Mouse (Mus musculus) hindbrain, embryonic 10.5 days (tissue): ENCODE data around the gene Hlcs. TPM values are rescaled to one million over a fixed set of nuclear protein-coding genes. Genes with fewer than 3 reads are reported as not detected.

ENCODE experiments used
- DNase-seq: peaks from one replicate; pipeline ENCODE4 v3.0.0-alpha.2; 2017; ENCODE audit warnings: low spot score
- H3K27ac ChIP-seq: fragments of 300-500 bp; sonication (generic); 2 replicates; pipeline ENCODE4 v1.5.1; 2016; ENCODE audit warnings: mild to moderate bottlenecking, moderate library complexity
- H3K27me3 ChIP-seq: fragments of 300-500 bp; sonication (generic); 2 replicates; pipeline ENCODE4 v1.6.1; 2016; ENCODE audit warnings: mild to moderate bottlenecking; ENCODE audit not compliant: poor library complexity, insufficient read depth, severe bottlenecking
- H3K36me3 ChIP-seq: fragments of 300-500 bp; sonication (generic); 2 replicates; pipeline ENCODE4 v1.6.1; 2016; ENCODE audit warnings: mild to moderate bottlenecking, moderate library complexity
- H3K4me1 ChIP-seq: fragments of 300-500 bp; sonication (generic); replicated peaks from 2 replicates; pipeline ENCODE4 v1.6.1; 2016; ENCODE audit warnings: mild to moderate bottlenecking
- H3K4me3 ChIP-seq: fragments of 300-500 bp; sonication (generic); 2 replicates; pipeline ENCODE4 v1.5.1; 2016; ENCODE audit warnings: mild to moderate bottlenecking, moderate library complexity
- H3K9me3 ChIP-seq: fragments of 300-500 bp; sonication (generic); 2 replicates; pipeline ENCODE4 v1.6.1; 2016; ENCODE audit warnings: mild to moderate bottlenecking, moderate library complexity
- WGBS: fragments of 180-500 bp; shearing (Covaris S2); methylation state at CpG from one replicate; pipeline ENCODE4 v1.1.7; 2016; 5-methylcytosine and 5-hydroxymethylcytosine counted together
- polyA plus RNA-seq: library from polyadenylated mRNA; unstranded; fragments of >200 nt; fragmentation: Nextera tagmentation; extraction: Ambion mirVana; gene quantifications from 2 replicates; pipeline ENCODE4 v1.2.1, GENCODE M21; 2016

Gene Hlcs
- polyA plus RNA-seq, 1 experiment from 2014 or later, result 10.3 TPM

GRCm38 (mm10) chr16:94173361-94173760 is 140.0 kb downstream of the Hlcs start:
- Histone ChIP-seq H3K27me3 (peaks cover 84% of the 10 kb centered on the region), H3K4me3 (no peak overlapping the region)
- WGBS, result 86% methylated on average over 1 of the region's 1 CpGs

GRCm38 (mm10) chr16:94170218-94170617 is 143.2 kb downstream of the Hlcs start:
- WGBS, result 40% methylated on average over 4 of the region's 4 CpGs
- H3K9me3 ChIP-seq, result no peaks in the 10 kb centered on the region
- no peak overlapping the region for H3K4me3 ChIP-seq
- no peak overlapping the region for H3K27ac ChIP-seq
- H3K36me3 ChIP-seq, result no peaks in the 10 kb centered on the region
- DNase-seq, result no peak
- peaks cover 9% of the 10 kb centered on the region; the same call in 1 of the 2 replicates for H3K4me1 ChIP-seq
- H3K27me3 ChIP-seq, result peaks cover 72% of the 10 kb centered on the region

More at GRCm38 (mm10) chr16:94173361-94173760, 140.0 kb downstream of the Hlcs start:
- Histone ChIP-seq H3K36me3 (no peaks in the 10 kb centered on the region), H3K4me1 (peaks cover 26% of the 10 kb centered on the region; the same call in 1 of the 2 replicates), H3K27ac (no peak overlapping the region), H3K9me3 (no peaks in the 10 kb centered on the region)
- no peak for DNase-seq

GRCm38 (mm10) chr16:94168655-94169545 is 144.5 kb downstream of the Hlcs start:
- Histone ChIP-seq H3K27ac (no peak overlapping the region), H3K36me3 (no peaks in the 10 kb centered on the region), H3K4me1 (peaks cover 20% of the 10 kb centered on the region), H3K27me3 (peaks cover 59% of the 10 kb centered on the region), H3K9me3 (no peaks in the 10 kb centered on the region), H3K4me3 (no peak overlapping the region)
- 90% methylated on average over 16 of the region's 16 CpGs for WGBS
- no peak for DNase-seq

GRCm38 (mm10) chr16:94164978-94165377 is 148.4 kb downstream of the Hlcs start:
- H3K36me3 ChIP-seq, result no peaks in the 10 kb centered on the region
- peaks cover 40% of the 10 kb centered on the region for H3K4me1 ChIP-seq
- DNase-seq, result no peak
- WGBS, result 40% methylated on average over 5 of the region's 5 CpGs
- H3K27ac ChIP-seq, result peak overlapping the region; percentile 59
- H3K4me3 ChIP-seq, result no peak overlapping the region
- H3K9me3 ChIP-seq, result no peaks in the 10 kb centered on the region
- H3K27me3 ChIP-seq, result peaks cover 50% of the 10 kb centered on the region

GRCm38 (mm10) chr16:94164236-94164635 is 149.1 kb downstream of the Hlcs start:
- no peak overlapping the region for H3K4me3 ChIP-seq
- peaks cover 45% of the 10 kb centered on the region for H3K27me3 ChIP-seq
- 27% methylated on average over 7 of the region's 7 CpGs for WGBS
- DNase-seq, result peak; percentile 30
- H3K4me1 ChIP-seq, result peaks cover 39% of the 10 kb centered on the region
- H3K27ac ChIP-seq, result peak overlapping the region; percentile 35; the same call in 1 of the 2 replicates
- H3K36me3 ChIP-seq, result no peaks in the 10 kb centered on the region
- H3K9me3 ChIP-seq, result no peaks in the 10 kb centered on the region

GRCm38 (mm10) chr16:94163051-94163450 is 150.3 kb downstream of the Hlcs start:
- Histone ChIP-seq H3K4me1 (peaks cover 39% of the 10 kb centered on the region), H3K27ac (no peak overlapping the region), H3K27me3 (peaks cover 35% of the 10 kb centered on the region), H3K9me3 (no peaks in the 10 kb centered on the region), H3K36me3 (no peaks in the 10 kb centered on the region), H3K4me3 (no peak overlapping the region)
- DNase-seq, result no peak
- WGBS, result 91% methylated on average over 11 of the region's 11 CpGs

GRCm38 (mm10) chr16:94162000-94162399 is 151.4 kb downstream of the Hlcs start:
- Histone ChIP-seq H3K27ac (peak overlapping the region; percentile 30; the same call in 1 of the 2 replicates), H3K9me3 (no peaks in the 10 kb centered on the region), H3K4me1 (peaks cover 39% of the 10 kb centered on the region), H3K36me3 (no peaks in the 10 kb centered on the region), H3K27me3 (peaks cover 32% of the 10 kb centered on the region), H3K4me3 (no peak overlapping the region)
- 38% methylated on average over 6 of the region's 6 CpGs for WGBS
- DNase-seq, result no peak

- no peak for DNase-seq
- Histone ChIP-seq H3K36me3 (no peaks in the 10 kb centered on the region), H3K27me3 (peaks cover 49% of the 10 kb centered on the region), H3K27ac (no peak overlapping the region), H3K4me1 (peaks cover 41% of the 10 kb centered on the region), H3K9me3 (no peaks in the 10 kb centered on the region), H3K4me3 (no peak overlapping the region)
- WGBS, result 83% methylated on average over 8 of the region's 8 CpGs
Measured at GRCm38 (mm10) chr16:94157819-94158218, 155.6 kb downstream of the Hlcs start.

- Histone ChIP-seq H3K27ac (peak overlapping the region; percentile 19), H3K4me1 (peaks cover 23% of the 10 kb centered on the region), H3K4me3 (no peak overlapping the region), H3K36me3 (no peaks in the 10 kb centered on the region), H3K27me3 (peaks cover 41% of the 10 kb centered on the region), H3K9me3 (no peaks in the 10 kb centered on the region)
- peak; percentile 45 for DNase-seq
- WGBS, result 17% methylated on average over 14 of the region's 14 CpGs
Measured at GRCm38 (mm10) chr16:94155041-94155653, 158.2 kb downstream of the Hlcs start.

GRCm38 (mm10) chr16:94150125-94151103 is 163.0 kb downstream of the Hlcs start:
- no peaks in the 10 kb centered on the region for H3K36me3 ChIP-seq
- H3K27me3 ChIP-seq, result peaks cover 45% of the 10 kb centered on the region
- no peak overlapping the region for H3K27ac ChIP-seq
- no peak overlapping the region for H3K4me3 ChIP-seq
- H3K4me1 ChIP-seq, result peaks cover 27% of the 10 kb centered on the region
- no peaks in the 10 kb centered on the region for H3K9me3 ChIP-seq
- DNase-seq, result no peak
- WGBS, result 83% methylated on average over 15 of the region's 15 CpGs

- H3K27ac ChIP-seq, result peak overlapping the region; percentile 70
- H3K4me3 ChIP-seq, result peak overlapping the region; percentile 5; the same call in 1 of the 2 replicates
- no peaks in the 10 kb centered on the region for H3K36me3 ChIP-seq
- no peaks in the 10 kb centered on the region for H3K9me3 ChIP-seq
- DNase-seq, result no peak
- 42% methylated on average over 11 of the region's 11 CpGs for WGBS
- H3K4me1 ChIP-seq, result peaks cover 24% of the 10 kb centered on the region
- H3K27me3 ChIP-seq, result peaks cover 46% of the 10 kb centered on the region
Measured at GRCm38 (mm10) chr16:94148139-94148538, 165.2 kb downstream of the Hlcs start.

GRCm38 (mm10) chr16:94143325-94143724 is 170.0 kb downstream of the Hlcs start:
- Histone ChIP-seq H3K4me1 (peaks cover 31% of the 10 kb centered on the region), H3K4me3 (no peak overlapping the region), H3K27me3 (peaks cover 21% of the 10 kb centered on the region; the same call in 1 of the 2 replicates), H3K27ac (peak overlapping the region; percentile 31; the same call in 1 of the 2 replicates), H3K9me3 (no peaks in the 10 kb centered on the region), H3K36me3 (peaks cover 5% of the 10 kb centered on the region; the same call in 1 of the 2 replicates)
- DNase-seq, result no peak
- 48% methylated on average over 10 of the region's 10 CpGs for whole genome bisulfite sequencing
